Mouse (Mus musculus) embryonic facial prominence, embryonic 14.5 days (tissue): ENCODE results near the gene Olfr556. TPM values are rescaled to one million over a fixed set of nuclear protein-coding genes. Genes with fewer than 3 reads are reported as not detected.

Experiments used
- polyA plus RNA-seq: library from polyadenylated mRNA; unstranded; fragments of >200 nt; fragmentation: Nextera tagmentation; extraction: Ambion mirVana; gene quantifications from 2 replicates; pipeline ENCODE4 v1.2.1, GENCODE M21; 2014

The Olfr556 gene
- polyA plus RNA-seq, 1 experiment from 2014 or later: not detected

Other genes starting within 250 kb of the Olfr556 start
- 98.1 and 123 TPM in 2 replicates for gene Rrm1, start 223.2 kb upstream of the Olfr556 start, polyA plus RNA-seq
- gene Olfr543, start 183.2 kb upstream of the Olfr556 start, polyA plus RNA-seq: 0.31 and 0.97 TPM in 2 replicates
- 0.10 and 0.14 TPM in 2 replicates for gene Olfr544, start 176.6 kb upstream of the Olfr556 start, polyA plus RNA-seq
- not detected in 2 replicates for gene Olfr545, start 165.3 kb upstream of the Olfr556 start, polyA plus RNA-seq
- not detected in 2 replicates for gene Olfr547, start 130.2 kb upstream of the Olfr556 start, polyA plus RNA-seq
- gene Olfr548-ps1, start 124.0 kb upstream of the Olfr556 start, polyA plus RNA-seq: not detected in 2 replicates
- not detected in 2 replicates for gene Olfr549, start 115.0 kb upstream of the Olfr556 start, polyA plus RNA-seq
- gene Trim21, start 99.4 kb upstream of the Olfr556 start, polyA plus RNA-seq: 0.58 and 1.1 TPM in 2 replicates
- gene Olfr550, start 93.5 kb upstream of the Olfr556 start, polyA plus RNA-seq: 0.33 and 0.71 TPM in 2 replicates
- gene Olfr551, start 73.0 kb upstream of the Olfr556 start, polyA plus RNA-seq: 0.03 TPM in 1 of 2 replicates, not detected in the other
- gene Olfr552, start 67.1 kb upstream of the Olfr556 start, polyA plus RNA-seq: 0.14 TPM in 1 of 2 replicates, not detected in the other
- 0.08 TPM in 1 of 2 replicates, not detected in the other for gene Olfr553, start 46.7 kb upstream of the Olfr556 start, polyA plus RNA-seq
- gene Olfr554, start 26.5 kb upstream of the Olfr556 start, polyA plus RNA-seq: not detected in 2 replicates
- gene Olfr555, start 6.1 kb upstream of the Olfr556 start, polyA plus RNA-seq: not detected in 2 replicates
- 12.6 and 15.4 TPM in 2 replicates for gene Trim68, start 22.4 kb downstream of the Olfr556 start, polyA plus RNA-seq
- 0.10 and 0.12 TPM in 2 replicates for gene Olfr557, start 31.0 kb downstream of the Olfr556 start, polyA plus RNA-seq
- 0.75 and 1.4 TPM in 2 replicates for gene Olfr558, start 37.3 kb downstream of the Olfr556 start, polyA plus RNA-seq
- not detected in 2 replicates for gene Olfr33, start 54.2 kb downstream of the Olfr556 start, polyA plus RNA-seq
- not detected in 2 replicates for gene Olfr559, start 62.6 kb downstream of the Olfr556 start, polyA plus RNA-seq
- not detected in 2 replicates for gene Olfr560, start 94.5 kb downstream of the Olfr556 start, polyA plus RNA-seq
- 1.0 and 1.5 TPM in 2 replicates for gene Olfr78, start 94.6 kb downstream of the Olfr556 start, polyA plus RNA-seq
- gene Olfr561, start 106.3 kb downstream of the Olfr556 start, polyA plus RNA-seq: 0.11 TPM in 1 of 2 replicates, not detected in the other
- not detected in 2 replicates for gene Olfr564, start 138.6 kb downstream of the Olfr556 start, polyA plus RNA-seq
- gene Olfr566, start 193.9 kb downstream of the Olfr556 start, polyA plus RNA-seq: 0.14 TPM in 1 of 2 replicates, not detected in the other
- not detected in 2 replicates for gene Olfr568, start 212.2 kb downstream of the Olfr556 start, polyA plus RNA-seq
- gene Olfr569, start 226.0 kb downstream of the Olfr556 start, polyA plus RNA-seq: not detected in 2 replicates
- not detected in 2 replicates for gene Olfr570, start 229.7 kb downstream of the Olfr556 start, polyA plus RNA-seq